Mouse (Mus musculus) stomach, postnatal 0 days (tissue): ENCODE measurements around the gene R3hdm4. TPM values are rescaled to one million over a fixed set of nuclear protein-coding genes. Genes with fewer than 3 reads are reported as not detected.

Source experiments
- ATAC-seq: fragments of 200-750 bp; cut with Nextera tagmentation; 2 replicates; pipeline ENCODE4 v1.8.0; 2017; ENCODE audit not compliant: low FRiP score, low TSS enrichment
- DNase-seq: peaks from one replicate; pipeline ENCODE4 v3.0.0-alpha.2; 2016; ENCODE audit warnings: low spot score
- H3K27ac ChIP-seq: fragments of 300-500 bp; sonication (generic); replicated peaks from 2 replicates; pipeline ENCODE4 v1.5.1; 2014; ENCODE audit warnings: mild to moderate bottlenecking, control low read depth
- H3K27me3 ChIP-seq: fragments of 300-500 bp; sonication (generic); 2 replicates; pipeline ENCODE4 v1.6.1; 2014; ENCODE audit warnings: low read length; ENCODE audit not compliant: control insufficient read depth, insufficient read depth
- H3K36me3 ChIP-seq: fragments of 300-500 bp; sonication (generic); 2 replicates; pipeline ENCODE4 v1.6.1; 2014; ENCODE audit warnings: low read length, mixed read lengths; ENCODE audit not compliant: control insufficient read depth, insufficient read depth
- H3K4me1 ChIP-seq: fragments of 300-500 bp; sonication (generic); replicated peaks from 2 replicates; pipeline ENCODE4 v1.6.1; 2014; ENCODE audit warnings: antibody characterized with exemption; ENCODE audit not compliant: control insufficient read depth, insufficient read depth
- H3K4me2 ChIP-seq: fragments of 300-500 bp; sonication (generic); replicated peaks from 2 replicates; pipeline ENCODE4 v1.6.1; 2014; ENCODE audit warnings: low read depth, mild to moderate bottlenecking, control low read depth, moderate library complexity
- H3K4me3 ChIP-seq: fragments of 300-500 bp; sonication (generic); 2 replicates; pipeline ENCODE4 v1.5.1; 2014; ENCODE audit warnings: low read depth, low read length, control low read depth
- H3K9ac ChIP-seq: fragments of 300-500 bp; sonication (generic); 2 replicates; pipeline ENCODE4 v1.6.1; 2014; ENCODE audit warnings: mild to moderate bottlenecking, low read length, control low read depth, mixed read lengths
- H3K9me3 ChIP-seq: fragments of 300-500 bp; sonication (generic); 2 replicates; pipeline ENCODE4 v1.6.1; 2016; ENCODE audit warnings: low read length; ENCODE audit not compliant: control insufficient read depth
- CTCF ChIP-seq: IDR thresholded peaks from 2 replicates; pipeline ENCODE4 v1.5.1; 2016; ENCODE audit warnings: antibody characterized with exemption, low read depth, mild to moderate bottlenecking, moderate library complexity
- EP300 ChIP-seq: optimal IDR thresholded peaks from 2 replicates; pipeline ENCODE3; 2016; ENCODE audit warnings: antibody characterized with exemption
- WGBS: fragments of 180-500 bp; shearing (Covaris S2); extraction: QIAGEN DNeasy Blood & Tissue Kit; methylation state at CpG from one replicate; pipeline ENCODE4 v1.1.7; 2014; 5-methylcytosine and 5-hydroxymethylcytosine counted together
- polyA plus RNA-seq: library from polyadenylated mRNA; unstranded; fragments of >200 nt; fragmentation: Nextera tagmentation; extraction: Ambion mirVana; gene quantifications from 2 replicates; pipeline ENCODE4 v1.2.1, GENCODE M21; 2015

Gene R3hdm4
- polyA plus RNA-seq, 1 experiment from 2014 or later: 160 TPM

- 39% methylated on average over 4 of the region's 4 CpGs for WGBS
- no peak for TF ChIP-seq EP300
- no peak for TF ChIP-seq CTCF
Observed at GRCm38 (mm10) chr10:79956643-79957154, 35.7 kb upstream of the R3hdm4 start.

GRCm38 (mm10) chr10:79955691-79956090 is 34.7 kb upstream of the R3hdm4 start:
- Histone ChIP-seq H3K9ac (no peak overlapping the region), H3K36me3 (peaks cover 16% of the 10 kb centered on the region; the same call in 1 of the 2 replicates), H3K27ac (no peak overlapping the region), H3K27me3 (no peaks in the 10 kb centered on the region), H3K4me2 (no peak overlapping the region), H3K4me3 (no peak overlapping the region), H3K9me3 (no peaks in the 10 kb centered on the region), H3K4me1 (no peaks in the 10 kb centered on the region)
- ATAC-seq (no peak), DNase-seq (no peak)
- WGBS: 60% methylated on average over 9 of the region's 9 CpGs
- TF ChIP-seq CTCF (no peak), EP300 (no peak)

More at GRCm38 (mm10) chr10:79956643-79957154, 35.7 kb upstream of the R3hdm4 start:
- H3K27ac ChIP-seq: no peak overlapping the region
- H3K9ac ChIP-seq: no peak overlapping the region
- H3K4me1 ChIP-seq: no peaks in the 10 kb centered on the region
- no peak overlapping the region for H3K4me2 ChIP-seq
- ATAC-seq (no peak), DNase-seq (no peak)
- no peaks in the 10 kb centered on the region for H3K9me3 ChIP-seq
- H3K27me3 ChIP-seq: no peaks in the 10 kb centered on the region
- H3K36me3 ChIP-seq: peaks cover 7% of the 10 kb centered on the region
- H3K4me3 ChIP-seq: no peak overlapping the region

GRCm38 (mm10) chr10:79953946-79954345 is 32.9 kb upstream of the R3hdm4 start:
- TF ChIP-seq EP300 (no peak), CTCF (peak; percentile 79)
- no peak overlapping the region for H3K27ac ChIP-seq
- H3K9me3 ChIP-seq: no peaks in the 10 kb centered on the region
- H3K9ac ChIP-seq: no peak overlapping the region
- peaks cover 24% of the 10 kb centered on the region for H3K36me3 ChIP-seq
- H3K4me2 ChIP-seq: no peak overlapping the region
- ATAC-seq (0 out of 2 replicates have a peak, but pooled peaks have one; percentile 10), DNase-seq (no peak)
- H3K27me3 ChIP-seq: no peaks in the 10 kb centered on the region
- no peak overlapping the region for H3K4me3 ChIP-seq
- WGBS: 82% methylated on average over 6 of the region's 6 CpGs
- H3K4me1 ChIP-seq: no peaks in the 10 kb centered on the region

DNA sequence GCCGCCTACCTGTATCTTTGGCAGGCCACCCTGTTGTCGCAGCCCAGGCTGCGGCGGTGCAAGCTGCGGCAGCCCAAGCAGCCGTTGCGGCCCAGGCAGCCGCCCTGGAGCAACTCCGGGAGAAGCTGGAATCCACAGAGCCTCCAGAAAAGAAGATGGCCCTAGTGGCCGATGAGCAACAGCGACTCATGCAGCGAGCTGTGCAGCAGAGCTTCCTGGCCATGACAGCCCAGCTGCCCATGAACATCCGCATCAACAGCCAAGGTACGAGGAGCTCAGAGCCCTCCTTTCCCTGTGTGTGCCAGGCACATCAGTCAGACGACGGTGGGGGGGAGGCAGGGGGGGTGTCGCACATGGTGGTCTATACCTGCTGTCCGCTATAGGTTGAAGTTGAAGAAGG is 29.7 kb upstream of the R3hdm4 start:
- no peak for TF ChIP-seq CTCF
- no peak for TF ChIP-seq EP300
- no peak overlapping the region for H3K27ac ChIP-seq
- H3K4me3 ChIP-seq: no peak overlapping the region
- 82% methylated on average over 18 of the region's 18 CpGs for WGBS
- peaks cover 24% of the 10 kb centered on the region for H3K36me3 ChIP-seq
- no peak overlapping the region for H3K4me2 ChIP-seq
- no peaks in the 10 kb centered on the region for H3K9me3 ChIP-seq
- ATAC-seq (no peak), DNase-seq (no peak)
- H3K9ac ChIP-seq: no peak overlapping the region
- H3K27me3 ChIP-seq: no peaks in the 10 kb centered on the region
- peaks cover 3% of the 10 kb centered on the region; the same call in 1 of the 2 replicates for H3K4me1 ChIP-seq

DNA sequence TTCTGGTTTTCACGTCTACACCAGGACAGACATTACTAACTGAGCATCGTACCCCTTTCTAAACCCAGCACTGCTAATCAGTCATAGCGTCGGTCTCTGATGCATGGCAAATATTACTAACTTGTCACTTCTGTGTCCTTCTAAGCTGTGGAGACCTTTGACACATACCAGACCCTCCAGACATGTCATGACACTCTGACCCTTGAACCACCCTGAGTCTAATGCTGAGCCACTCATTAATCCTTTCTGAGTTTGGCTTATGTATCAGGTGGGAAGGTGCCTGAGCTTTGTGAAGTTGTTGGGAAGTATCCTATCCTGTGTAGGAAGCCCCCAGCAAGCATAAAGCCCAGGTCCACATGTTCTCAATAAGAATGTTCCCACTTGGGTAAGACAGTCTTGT is 28.9 kb upstream of the R3hdm4 start:
- peaks cover 24% of the 10 kb centered on the region for H3K36me3 ChIP-seq
- peaks cover 3% of the 10 kb centered on the region; the same call in 1 of the 2 replicates for H3K4me1 ChIP-seq
- H3K27ac ChIP-seq: no peak overlapping the region
- no peak overlapping the region for H3K4me2 ChIP-seq
- DNase-seq (no peak), ATAC-seq (no peak)
- no peak overlapping the region for H3K4me3 ChIP-seq
- WGBS: 89% methylated on average over 4 of the region's 4 CpGs
- TF ChIP-seq EP300: no peak
- no peak for TF ChIP-seq CTCF
- no peaks in the 10 kb centered on the region for H3K27me3 ChIP-seq
- no peak overlapping the region for H3K9ac ChIP-seq
- H3K9me3 ChIP-seq: no peaks in the 10 kb centered on the region

GRCm38 (mm10) chr10:79947502-79947901 is 26.5 kb upstream of the R3hdm4 start:
- TF ChIP-seq CTCF: no peak
- TF ChIP-seq EP300: no peak
- 63% methylated on average over 6 of the region's 6 CpGs for WGBS
- H3K4me1 ChIP-seq: peaks cover 5% of the 10 kb centered on the region; the same call in 1 of the 2 replicates
- DNase-seq (no peak), ATAC-seq (no peak)
- H3K9me3 ChIP-seq: no peaks in the 10 kb centered on the region
- H3K27me3 ChIP-seq: no peaks in the 10 kb centered on the region
- H3K4me3 ChIP-seq: no peak overlapping the region
- H3K9ac ChIP-seq: peak overlapping the region; percentile 31; the same call in 1 of the 2 replicates
- H3K4me2 ChIP-seq: no peak overlapping the region
- peaks cover 18% of the 10 kb centered on the region for H3K36me3 ChIP-seq
- peak overlapping the region; percentile 86; the same call in 1 of the 2 replicates for H3K27ac ChIP-seq
